Mouse (Mus musculus): Measurements from ENCODE around the gene Pdzph1. TPM values are rescaled to one million over a fixed set of nuclear protein-coding genes. Genes with fewer than 3 reads are reported as not detected.

Pdzph1 gene
- total RNA-seq (2015) (not detected in 2 replicates), total RNA-seq (2017) (not detected in 2 replicates)

DNA sequence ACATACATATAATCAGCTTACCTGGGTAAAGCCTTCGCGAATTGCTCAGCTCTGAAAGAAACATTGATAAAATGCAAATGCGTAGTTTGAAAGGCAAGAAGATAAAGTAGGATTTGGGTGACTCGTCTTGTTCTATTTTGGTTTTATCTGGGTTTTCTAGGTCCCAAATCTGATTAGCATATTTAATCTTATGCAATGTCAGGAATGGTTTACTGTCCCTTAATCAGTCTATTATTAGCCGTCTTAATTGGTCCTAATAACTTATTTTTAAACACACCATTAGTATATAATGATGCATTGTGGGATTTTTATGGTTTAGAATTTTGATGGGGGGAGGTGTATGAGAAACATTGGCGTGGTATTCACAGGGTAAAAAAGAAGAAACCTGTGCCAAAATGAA, at the start of gene Pdzph1:
Pdzph1 (minus strand) TSS at position 101 of the 400 bp plus-strand sequence.
- ATAC-seq (ENCODE audit: poor library complexity, severe bottlenecking): no peak

DNA sequence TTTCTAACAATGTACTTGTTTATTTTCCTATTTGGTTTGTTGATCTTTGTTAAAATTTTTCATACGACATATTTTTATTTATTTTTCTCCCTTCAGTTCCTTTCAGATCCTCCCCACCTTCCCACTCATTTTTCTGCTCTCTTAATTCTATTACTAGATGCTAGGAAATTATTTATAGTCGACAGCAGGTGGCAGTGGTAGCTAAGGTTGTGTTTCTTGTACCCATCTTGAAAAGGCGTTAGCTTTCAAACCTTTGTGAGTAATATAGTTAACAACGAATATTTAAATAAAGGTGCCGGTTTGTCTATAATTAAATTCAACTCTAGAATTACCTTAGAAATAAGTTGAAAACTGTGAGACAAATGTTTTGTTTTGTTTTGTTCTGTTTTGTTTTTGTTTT, 48.6 kb upstream of the Pdzph1 start:
- no peak for ATAC-seq (ENCODE audit: poor library complexity, severe bottlenecking)

DNA sequence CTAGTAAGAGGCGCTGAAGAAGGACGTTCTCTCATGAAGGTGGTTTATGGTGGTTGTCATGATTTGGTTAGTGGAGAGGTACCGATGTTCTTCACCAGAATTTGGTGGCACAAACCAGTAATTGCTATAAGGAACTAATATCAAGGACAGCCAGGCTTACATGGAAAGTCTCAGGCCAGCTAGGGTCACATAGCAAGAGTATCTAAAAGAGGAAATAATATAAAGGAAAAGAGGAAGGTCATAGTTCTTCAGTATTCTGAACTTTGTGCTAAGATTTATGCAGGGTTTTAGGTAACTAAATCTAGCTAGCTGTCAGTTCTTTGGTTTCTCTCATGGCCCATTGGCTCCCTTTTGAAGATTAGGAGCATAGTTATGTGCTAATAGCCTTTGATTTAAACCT, 42.3 kb upstream of the Pdzph1 start:
- ATAC-seq (ENCODE audit: poor library complexity, severe bottlenecking): peak; percentile 54

DNA sequence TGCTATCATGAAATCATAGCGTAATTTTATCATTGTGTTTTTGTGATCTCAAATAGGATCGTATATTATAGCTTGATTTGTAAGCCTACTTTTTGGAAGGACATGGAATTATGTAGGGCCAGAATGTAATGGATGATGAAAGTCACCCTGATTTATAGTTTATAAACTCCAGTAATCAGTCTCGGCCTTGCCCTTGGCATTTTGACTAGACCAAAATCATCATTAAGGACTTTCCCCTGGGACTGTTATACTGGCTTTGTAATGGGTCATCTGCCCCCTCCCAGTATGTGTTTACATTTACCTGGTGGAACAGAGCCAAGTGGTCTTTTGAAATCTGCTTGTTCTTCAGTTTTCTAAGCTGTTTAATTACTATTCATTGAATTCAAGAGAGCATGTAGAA, 35.2 kb upstream of the Pdzph1 start:
- no peak for ATAC-seq (ENCODE audit: poor library complexity, severe bottlenecking)

DNA sequence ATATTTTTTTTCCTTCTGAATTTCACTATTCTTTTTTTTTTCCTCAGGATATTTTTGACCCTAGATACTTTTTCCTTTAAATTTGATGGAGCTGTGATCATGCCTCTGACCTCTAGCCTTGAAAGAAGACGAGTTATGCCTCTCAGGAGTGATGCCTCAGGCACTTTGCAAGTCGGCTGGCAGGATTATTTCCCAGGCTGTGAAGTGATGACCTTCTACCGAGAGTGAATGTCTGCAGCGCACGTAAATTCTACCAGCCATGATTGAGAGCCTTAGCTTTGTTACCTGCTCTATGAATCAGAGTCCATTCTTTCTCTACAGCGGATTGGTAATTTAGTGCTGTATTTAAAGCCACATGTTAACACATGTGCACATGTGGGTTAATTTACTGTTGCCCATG, 33.3 kb upstream of the Pdzph1 start:
- no peak for ATAC-seq (ENCODE audit: poor library complexity, severe bottlenecking)

DNA sequence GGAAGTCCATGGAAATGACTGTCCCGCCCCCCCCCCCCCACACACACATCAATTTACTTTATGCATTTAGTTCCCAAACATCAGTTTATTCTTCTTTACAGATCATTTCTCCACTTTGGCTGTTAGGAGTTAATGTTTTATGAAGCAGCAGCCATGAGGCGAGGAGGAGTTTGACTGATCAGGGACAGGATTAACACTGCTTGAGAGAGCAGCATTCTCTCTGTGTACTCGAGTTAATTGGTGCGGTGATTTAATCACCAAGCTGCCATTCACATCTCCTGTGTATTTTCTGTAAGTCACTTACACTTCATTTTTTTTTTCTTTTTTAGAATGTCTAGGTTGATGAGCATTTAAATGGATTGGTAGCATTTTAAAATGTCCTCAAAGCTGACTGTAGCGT, 32.8 kb upstream of the Pdzph1 start:
- ATAC-seq (ENCODE audit: poor library complexity, severe bottlenecking): no peak

DNA sequence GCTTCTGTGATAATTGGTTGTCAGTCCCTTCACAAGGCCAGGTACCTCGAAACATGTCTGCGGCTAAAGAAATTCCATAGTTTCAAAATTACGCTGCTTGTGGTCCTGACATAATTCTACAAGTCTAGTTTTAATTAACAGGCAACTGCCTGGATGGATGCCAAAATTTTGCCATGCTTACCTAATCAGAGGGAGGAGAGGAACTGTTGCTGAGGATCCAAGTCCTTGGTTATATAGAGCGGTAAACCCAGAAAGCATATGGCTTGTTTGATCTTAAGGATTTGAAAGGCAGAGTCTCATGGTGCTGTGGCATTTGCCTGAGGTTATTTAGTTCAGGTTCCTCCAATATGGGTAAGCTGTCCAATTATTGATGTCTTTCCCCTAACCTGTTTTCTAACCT, 27.5 kb upstream of the Pdzph1 start:
- no peak for ATAC-seq (ENCODE audit: poor library complexity, severe bottlenecking)

DNA sequence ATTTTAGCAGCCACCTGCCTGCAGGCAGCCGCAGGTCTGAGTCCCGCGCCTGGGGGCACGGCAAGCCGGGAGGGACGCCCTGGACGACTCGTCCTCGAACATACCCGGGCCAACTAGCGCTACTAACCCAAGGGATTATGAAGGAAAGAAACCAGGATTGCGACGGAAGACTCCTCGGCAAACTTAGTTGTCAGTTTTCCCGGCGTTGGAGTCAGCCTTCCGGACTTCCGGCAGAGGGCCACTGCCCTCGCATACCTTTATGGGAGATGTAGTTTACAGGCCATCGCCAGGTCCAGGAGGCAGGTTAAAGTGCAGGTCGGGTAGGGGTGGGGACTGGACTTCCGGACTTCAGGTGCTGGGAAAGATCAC, 21.9 kb upstream of the Pdzph1 start, which contains the start of gene Nudt12:
Nudt12 (minus strand) TSS at position 282 of the 369 bp plus-strand sequence.
- peak; percentile 75 for ATAC-seq (ENCODE audit: poor library complexity, severe bottlenecking)

DNA sequence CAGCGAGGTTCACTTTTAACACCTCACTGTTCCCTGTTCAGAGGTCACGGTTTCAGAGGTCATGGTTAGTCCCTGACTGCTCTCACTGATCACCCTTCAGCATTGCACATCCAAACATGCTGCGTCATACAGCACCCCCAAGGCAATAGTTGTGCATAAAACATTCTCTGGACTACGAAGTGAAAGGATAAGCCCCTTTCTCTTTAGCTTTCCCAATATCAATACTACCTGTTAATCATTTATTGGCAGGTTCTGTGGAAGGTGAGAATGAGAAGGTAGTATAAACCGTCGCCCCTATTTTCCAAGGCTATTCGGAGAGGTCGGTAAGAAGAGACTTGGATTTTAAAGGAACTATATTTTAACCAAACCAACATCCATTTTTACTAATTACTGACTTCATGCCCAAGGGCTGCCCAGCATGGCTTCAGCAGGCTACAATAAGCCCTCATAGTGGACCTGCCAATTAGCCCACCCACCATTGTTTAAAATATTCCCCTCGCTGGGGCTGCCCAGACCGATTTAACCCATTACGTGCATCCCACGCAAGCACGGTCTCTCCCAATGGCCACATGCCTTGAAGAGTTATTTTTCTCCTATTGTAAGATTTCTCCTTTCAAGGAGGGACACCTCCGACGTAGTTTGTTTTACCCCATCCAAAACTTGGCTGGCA, 21.4 kb upstream of the Pdzph1 start:
- peak; percentile 52 for ATAC-seq (ENCODE audit: poor library complexity, severe bottlenecking)

DNA sequence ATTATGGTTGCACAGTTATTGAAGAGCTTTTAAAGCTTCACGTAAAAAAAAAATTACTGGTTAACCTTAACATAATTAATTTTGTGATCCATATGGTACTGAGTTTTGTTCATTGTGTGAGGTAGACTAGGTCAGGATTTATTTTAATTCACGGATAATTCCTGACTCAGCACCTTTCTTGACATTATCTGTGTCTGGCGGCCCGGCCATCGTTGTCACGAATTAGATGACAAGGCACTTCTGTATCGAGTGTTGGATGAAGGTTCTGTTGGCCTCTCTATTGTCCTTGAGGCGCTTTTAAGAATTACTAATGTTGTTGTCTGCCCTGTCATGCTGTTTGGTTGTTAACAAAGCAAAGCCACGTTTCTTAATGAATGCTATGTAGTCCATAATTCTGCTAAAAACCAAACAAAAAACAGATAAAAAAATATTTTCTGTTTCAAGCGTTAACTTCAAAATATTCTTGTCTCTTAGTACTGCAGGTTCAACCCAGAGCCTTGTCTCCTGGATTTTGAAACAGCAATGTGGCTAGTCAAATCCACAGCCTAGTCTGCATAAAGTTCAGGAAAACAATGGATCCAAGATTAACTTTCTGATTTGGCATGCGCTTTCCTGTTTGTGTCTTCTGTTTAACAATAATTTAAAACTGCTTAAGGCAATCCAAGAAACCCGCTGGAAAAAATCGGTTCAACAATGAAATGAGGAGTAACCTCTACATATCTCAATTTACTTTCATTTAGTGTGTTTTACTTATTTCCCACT, 20.6 kb upstream of the Pdzph1 start:
- no peak for ATAC-seq (ENCODE audit: poor library complexity, severe bottlenecking)

DNA sequence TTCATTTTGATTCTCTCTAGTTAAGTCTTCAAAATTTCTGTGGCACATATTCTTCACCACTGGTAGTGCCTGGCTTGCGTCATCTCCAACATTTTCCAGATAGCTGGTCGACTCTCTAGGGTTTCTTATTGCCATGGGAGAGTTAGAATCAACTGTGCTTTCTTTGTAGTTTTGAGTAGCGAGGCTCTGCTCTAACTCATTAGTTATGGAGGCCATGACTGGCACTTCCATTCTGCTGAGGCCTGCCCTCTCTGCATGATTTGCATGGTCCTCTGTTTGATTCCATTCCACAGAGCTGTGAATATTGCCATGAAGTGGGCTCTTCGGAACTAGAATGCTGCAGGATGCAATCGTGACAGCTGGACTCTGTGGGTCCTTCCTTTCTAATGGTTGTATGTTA, 17.9 kb downstream of the Pdzph1 start:
- ATAC-seq (ENCODE audit: poor library complexity, severe bottlenecking): no peak

DNA sequence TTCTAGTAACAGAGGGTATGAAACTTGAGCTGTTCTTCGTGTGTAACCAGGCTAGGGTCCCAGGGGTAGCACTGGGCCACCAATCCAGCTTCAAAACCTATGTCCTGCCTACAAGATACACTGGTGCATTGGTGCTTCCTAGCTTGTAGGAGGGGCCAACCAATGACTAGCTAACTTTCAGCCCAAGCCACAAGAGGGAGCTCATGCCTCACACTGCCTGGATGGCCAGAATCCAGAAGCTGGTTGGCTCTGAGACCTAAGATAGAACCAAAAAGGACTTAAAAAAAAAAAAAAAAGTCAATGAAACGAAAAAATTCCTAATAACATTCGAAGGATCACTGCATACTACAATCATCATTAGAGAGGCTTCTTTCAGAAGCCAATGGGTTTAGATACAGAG, 31.3 kb downstream of the Pdzph1 start:
- peak; percentile 69 for ATAC-seq (ENCODE audit: poor library complexity, severe bottlenecking)

DNA sequence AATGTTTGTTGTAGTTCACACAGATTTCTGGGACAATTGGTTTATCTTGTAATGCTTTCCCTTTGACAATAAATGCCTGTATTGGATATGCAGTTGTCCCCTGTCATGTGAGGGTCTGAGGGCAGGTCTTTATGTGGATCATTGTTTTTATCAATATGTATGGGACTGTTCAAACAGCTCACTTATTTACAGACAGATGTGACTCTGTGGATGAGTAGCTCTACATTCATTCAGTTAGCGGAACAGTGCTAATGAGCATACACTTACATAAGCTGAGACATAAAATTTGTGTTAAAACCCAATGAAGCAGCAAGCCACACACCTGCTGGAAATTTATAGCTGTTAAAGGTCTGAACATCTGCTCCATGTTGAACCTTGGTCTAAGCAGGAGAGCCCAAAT, 34.1 kb downstream of the Pdzph1 start:
- ATAC-seq (ENCODE audit: poor library complexity, severe bottlenecking): no peak

DNA sequence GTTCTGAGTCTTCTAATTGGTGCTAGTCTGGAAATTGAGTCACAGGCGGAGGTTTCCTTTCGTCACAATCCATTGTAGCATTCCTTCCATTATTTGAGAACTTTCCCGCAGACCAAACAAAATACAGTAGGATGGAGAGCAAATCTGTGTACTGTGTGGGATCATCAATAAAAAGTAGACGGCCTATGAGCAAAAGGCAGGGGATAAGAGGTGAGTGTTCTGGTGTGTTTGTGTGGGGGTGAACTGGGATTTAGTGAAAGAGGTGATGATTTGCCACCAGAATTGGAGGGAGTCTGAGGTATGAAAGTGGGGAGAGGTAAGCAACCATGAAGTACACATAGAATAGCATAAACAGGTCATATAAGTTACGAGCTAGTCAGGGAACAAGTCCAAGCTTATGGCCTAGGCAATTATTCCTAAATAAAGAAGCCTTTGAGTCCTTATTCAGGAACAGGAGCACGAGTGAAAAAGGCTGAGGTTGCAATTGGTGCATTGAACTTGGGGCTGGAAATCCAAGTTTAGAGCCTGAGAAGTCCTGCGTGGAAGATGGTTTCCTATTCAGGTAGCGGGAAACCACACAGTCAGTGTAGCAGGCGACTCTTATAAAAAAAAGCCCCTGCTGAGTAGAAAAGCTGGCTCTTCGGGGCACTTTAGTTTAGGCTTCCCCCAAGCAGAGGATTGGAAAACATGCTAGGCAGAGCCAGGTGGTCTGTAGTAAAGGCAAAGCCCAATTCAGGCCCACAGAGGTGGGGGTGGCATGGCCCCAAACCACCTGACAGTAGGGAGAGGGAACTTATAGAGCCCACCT, 48.0 kb downstream of the Pdzph1 start:
- ATAC-seq (ENCODE audit: poor library complexity, severe bottlenecking): no peak

DNA sequence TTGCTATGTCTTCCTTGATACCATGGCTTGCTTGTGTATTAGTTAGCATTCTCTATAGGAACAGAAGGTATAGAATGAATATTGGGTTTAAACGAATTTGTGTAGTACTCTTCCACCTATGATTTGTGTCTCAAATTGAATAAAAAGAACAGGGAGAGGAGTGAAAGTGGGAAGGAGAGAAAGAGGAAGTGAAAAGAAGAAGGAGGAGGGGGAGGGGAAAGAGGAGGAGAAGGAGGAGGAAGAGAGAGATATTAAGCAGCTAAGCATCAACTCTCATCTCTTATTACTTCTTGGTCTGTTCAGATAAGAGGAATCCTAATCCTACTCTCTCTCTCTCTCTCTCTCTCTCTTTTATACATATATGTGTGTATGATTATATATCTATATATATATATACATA, 52.6 kb downstream of the Pdzph1 start:
- no peak for ATAC-seq (ENCODE audit: poor library complexity, severe bottlenecking)

DNA sequence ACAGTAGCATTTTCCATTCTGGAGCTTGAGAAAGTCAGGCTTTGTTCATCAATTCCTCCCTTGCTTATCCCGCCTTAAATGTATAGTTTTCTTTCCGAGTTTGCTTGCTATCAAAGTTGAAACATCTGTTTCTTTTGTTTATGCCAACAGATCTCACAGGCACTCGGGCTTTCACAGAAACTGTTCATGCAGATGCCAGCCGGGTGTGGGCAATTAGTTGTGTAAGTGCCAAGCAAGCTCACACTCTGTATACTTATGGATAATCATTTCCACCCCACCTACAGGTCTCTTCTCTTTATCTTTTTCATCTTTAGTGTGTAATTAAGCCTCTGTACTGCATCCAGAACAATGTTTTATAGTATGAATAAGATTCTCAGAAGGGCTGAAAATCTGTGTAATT, 53.6 kb downstream of the Pdzph1 start:
- no peak for ATAC-seq (ENCODE audit: poor library complexity, severe bottlenecking)

DNA sequence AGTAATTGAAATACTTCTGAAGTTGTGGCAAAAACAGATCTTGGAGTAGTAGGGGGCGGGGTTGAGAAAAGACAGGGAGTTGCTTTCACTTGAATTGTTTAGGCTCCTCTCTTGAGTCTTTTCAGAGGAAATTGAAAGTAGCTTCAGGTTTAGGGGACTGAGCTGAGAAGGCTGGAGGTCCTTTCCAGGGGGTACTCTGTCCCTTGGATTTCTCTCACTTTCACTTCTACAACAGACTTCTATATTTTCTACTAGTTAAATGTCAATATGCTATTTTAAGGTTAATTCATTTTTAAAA, 58.2 kb downstream of the Pdzph1 start:
- no peak for ATAC-seq (ENCODE audit: poor library complexity, severe bottlenecking)

DNA sequence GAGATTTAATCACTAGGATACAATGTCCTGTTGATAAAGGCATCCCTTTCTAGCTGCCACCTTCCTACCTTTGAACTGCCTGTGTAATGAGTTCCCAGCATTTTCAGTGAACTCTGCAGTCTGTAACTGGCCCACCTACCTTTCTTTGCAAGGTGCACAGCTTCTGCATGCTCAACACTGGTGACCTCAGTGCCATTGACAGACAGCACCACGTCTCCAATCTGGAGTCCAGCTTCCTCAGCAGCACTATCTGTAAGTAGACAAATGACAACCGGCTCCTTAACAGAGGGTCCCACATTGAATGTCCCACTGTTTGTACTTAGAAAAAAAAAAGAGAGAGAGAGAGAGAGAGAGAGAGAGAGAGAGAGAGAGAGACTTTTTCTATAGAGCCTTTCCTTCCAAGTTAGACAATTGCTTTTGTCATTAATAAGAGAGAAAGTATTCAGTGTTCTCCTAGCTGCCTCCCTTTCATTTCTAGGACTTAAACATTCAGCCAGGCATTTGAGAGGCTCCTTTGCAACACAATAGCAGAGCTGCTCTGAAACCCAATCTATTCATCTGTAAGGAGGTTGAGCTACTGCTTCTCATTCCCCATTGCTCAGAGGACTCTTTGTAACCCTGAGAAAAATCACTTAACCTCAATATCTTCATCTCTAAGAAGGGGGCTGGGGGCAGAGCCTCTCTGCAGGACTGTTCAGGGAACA, 58.7 kb downstream of the Pdzph1 start:
- ATAC-seq (ENCODE audit: poor library complexity, severe bottlenecking): no peak

DNA sequence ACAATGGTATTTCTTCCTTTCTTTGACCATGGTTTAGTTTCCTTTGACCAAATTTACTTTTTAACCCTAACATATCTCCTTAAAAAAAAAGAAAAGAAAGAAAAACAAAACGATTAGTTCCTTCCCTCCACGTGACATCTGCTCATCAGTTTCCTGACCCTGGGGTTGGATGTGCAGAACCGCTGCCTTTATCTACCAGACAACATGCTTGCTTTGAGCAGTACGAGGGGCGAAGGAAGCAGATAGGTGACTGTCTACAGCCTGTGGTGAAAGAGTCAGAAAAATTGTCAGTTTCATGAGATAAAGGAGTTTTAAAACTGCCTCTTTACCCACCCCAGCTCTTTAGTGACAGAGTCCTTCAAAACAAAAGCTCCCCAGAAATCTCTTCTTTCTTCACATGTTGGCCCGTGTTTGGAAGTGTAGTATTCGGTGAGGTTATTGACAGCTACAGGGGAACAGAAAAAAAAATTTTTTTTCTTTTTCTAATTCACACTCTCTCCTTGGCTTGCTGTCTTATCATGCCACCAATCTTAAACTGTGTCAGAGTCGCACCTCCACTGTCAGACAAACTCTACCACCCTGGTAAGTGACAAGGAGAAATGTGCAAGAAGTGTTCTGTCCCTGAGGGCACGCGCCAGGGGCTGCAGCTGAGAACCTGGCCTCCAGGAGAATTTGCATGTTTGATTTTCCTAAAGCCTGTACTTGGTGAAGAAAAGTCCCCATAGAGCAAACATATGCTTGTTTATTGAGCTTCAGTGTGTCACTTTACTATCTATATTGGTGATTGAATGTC, 66.2 kb downstream of the Pdzph1 start:
- ATAC-seq (ENCODE audit: poor library complexity, severe bottlenecking): peak; percentile 74

DNA sequence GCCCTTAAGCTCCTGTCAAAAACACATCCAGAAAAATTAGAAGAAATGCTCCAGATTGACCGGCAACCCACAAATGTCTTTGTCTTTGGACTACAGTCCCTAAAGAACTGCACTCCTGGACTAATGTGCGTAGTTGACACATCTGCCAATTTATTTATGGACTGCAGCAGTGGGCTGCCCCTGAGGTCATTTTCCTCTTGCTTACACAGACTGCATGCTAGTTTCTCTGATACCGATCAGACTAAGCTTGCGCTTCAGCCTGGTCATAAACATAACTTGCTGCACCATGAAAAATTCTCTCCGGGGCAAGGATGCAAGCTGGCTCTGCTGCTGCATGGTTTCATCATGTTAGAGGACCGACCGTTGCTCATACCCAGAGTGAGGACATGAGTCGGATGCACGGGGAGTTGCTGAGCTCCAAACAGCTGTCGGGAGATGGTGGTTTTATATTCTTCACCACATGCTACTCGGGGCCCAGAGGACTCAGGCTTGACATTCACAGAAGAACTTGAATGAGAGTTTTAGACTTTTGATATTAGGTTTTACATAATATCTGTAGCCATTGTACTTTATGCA, 67.2 kb downstream of the Pdzph1 start:
- ATAC-seq (ENCODE audit: poor library complexity, severe bottlenecking): no peak

Measured in megakaryocyte, adult 5-6 weeks (primary cell).